Mouse (Mus musculus): Measurements from ENCODE around the gene Entpd6. TPM values are rescaled to one million over a fixed set of nuclear protein-coding genes. Genes with fewer than 3 reads are reported as not detected.

Gene Entpd6
- total RNA-seq, 2 experiments from 2014 or later = 50.3 to 51.1 TPM

DNA sequence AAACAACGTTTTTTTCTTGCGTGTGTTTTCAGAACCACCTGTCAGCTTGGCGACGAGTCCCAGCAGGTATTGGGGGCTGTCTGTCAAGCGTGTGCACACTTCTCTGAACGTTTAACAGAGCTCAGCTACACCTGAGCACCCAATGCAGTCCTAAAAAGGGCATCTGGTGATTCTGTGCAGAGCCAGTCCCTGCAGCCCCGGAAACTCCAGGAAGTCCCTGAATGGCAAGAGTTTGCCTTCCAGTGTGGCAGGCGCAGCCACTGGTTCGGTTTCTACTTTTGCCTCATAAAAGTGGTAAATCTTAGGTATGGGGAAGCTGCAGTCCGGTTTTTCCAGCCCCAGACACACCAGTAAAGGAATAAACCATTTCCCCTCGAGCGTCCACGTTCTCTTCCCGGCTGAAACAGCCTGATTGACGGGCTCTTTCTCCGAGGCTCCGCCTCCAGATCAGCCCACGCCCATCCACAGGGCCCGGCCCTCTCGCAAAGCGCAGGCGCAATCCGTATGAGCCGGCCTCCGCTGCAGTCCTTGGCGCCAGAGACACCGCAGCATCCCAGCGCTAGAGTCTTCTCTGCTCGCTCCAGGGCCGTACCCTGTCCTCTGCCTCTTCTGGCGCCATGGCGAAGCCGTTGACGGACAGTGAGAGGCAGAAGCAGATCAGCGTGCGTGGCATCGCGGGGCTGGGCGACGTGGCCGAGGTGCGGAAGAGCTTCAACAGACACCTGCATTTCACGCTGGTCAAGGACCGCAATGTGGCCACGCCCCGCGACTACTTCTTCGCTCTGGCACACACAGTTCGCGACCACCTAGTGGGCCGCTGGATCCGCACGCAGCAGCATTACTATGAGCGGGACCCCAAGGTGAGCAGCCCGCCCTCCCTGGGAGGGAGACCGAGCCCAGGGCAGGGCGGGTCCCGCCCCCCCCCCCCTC lies 37.7 kb downstream of the Entpd6 start, which contains the start of gene Pygb:
Gene Pygb (plus strand): TSS at position 485 of the 930 bp plus-strand sequence.
- DNase-seq (ENCODE audit: low spot score in 2 of 2) = peak; percentile 79 to 89

DNA sequence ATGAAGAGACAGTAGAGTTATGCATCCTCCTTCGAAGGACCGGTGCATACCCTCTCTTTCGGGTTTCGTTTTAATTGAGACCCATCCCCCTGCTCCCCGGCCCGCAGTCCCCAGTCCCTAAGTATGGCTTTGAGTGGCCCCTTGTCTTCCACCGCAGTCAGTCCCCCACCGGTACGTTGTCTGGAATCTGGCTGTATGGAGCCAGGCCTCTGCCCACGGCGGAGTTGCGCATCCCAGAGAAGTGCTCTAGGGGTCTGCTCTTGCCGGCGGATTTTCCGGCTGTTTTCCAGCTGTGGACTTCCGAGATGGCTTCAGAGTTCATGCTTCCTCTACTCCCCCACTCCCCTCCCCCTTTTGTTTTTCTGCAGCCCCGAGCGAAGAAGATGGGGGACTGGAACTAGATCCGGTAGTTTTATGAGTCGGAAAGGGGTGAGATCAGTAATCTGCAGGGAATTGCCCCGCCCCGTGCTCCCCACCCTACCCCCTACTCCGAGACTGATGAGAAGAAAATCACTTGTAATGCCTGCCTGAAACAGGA lies 38.5 kb downstream of the Entpd6 start:
- DNase-seq (ENCODE audit: low spot score in 2 of 2) = no peak

DNA sequence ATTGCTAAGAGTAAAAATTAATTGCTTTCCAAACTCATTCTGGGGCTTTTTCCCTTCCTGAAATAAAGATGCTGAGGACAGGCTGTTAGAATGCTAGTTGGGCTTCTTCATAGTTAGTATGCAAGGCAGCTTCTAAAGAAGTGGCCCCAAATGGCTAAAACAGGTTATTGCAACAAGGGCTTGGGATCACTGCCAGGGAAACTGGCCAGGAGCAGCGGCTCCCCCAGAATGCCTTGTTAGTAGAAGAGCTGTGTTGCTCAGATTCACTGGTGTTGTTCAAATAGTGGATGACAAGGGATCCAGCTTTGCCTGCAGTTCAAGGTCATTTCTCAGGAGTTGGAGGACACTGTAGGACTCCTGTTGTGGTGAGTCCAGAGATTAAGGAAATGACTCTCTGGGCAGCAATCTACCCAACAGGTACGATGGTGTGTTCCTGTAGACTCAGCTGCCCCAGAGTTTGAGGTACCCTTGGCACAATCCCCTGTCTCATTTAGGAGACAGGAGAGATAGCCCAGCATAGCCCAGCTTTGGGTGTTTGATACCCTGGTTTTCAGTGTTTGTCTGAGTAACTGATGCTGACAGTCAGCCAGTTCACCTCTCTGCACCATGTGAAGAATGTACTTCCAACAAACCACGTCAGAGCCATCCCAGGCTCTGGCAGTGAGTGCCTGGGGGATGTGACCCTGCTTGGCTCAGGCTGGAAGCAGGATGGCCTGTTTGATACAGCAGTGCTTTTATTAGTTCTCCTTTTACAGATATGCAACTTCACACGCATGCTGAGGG lies 40.1 kb downstream of the Entpd6 start:
- DNase-seq (ENCODE audit: low spot score in 2 of 2) = peak; percentile 57 to 74

DNA sequence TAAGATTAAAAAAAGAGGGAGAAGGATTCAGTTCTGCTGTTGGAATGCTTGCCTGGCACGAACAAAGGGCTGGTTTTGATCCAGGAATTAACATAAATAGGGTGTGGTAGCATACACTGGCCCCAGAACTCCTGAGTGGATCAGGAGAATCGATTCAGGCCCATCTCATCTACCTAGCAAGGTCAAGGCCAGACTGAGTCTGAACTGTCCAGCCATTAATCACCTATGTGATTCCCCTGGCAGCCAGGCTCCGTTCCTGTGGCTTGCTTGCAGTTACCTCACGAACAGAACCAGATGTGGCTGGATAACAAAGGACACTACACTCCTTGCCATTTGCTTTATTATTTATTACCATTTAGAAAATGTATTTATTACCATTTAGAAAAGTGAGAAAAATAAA lies 44.5 kb downstream of the Entpd6 start:
- DNase-seq (ENCODE audit: low spot score in 2 of 2) = no peak

DNA sequence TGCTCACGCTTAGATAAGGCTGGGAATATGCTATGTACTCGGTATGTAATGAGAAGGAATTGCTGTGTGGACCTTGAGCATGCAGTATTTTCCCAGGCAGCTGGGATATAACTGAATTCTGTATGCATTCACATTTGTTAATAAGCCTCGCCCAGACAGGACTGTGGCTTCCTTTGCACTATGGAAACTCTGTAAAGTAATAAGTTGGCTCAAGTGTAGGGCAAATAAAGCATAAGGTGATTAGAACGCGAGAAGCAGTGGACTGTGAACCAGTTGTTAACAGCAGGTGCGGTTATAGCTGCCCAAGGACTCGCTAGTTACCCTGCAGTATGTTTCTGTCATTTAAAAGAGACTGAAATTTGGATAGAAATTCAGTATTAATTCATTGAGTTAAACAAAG lies 49.2 kb downstream of the Entpd6 start:
- no peak for DNase-seq (ENCODE audit: low spot score in 2 of 2)

DNA sequence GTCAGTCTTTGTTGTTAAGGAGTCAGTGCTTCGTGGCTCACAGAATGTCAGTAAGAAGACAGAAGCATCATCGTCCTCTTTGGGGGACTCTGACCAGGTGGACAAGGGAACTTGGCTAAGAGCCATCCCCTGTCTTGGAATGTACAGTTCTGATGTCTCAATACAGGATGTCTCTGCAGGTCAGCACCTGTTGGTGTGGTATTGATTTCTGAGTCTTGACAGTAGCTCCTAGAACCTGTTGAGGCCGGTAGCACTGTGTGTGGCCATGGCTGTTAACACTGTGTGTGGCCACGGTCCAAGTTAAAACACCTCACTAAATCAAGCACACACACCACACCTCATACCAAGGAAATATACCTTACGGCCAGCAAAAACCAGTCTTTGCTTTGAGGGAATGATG lies 51.8 kb downstream of the Entpd6 start:
- DNase-seq (ENCODE audit: low spot score in 2 of 2) = no peak

DNA sequence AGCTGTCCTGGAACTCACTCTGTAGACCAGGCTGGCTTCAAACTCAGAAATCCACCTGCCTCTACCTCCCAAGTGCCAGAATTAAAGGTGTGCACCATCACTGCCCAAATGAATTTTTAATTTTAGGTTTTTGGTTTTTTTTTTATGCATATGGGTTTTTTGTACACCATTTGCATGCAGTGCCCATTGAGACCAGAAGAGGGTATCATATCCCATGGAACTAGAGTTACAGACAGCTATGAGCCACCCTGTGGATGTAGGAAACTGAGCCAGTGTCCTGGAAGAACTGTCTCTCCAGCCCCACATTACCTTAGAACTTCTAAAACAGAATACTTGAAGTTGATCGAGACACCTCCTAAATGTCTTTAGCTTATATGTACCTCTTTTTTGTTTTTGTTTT lies 54.2 kb downstream of the Entpd6 start:
- peak in 1 of 2 experiments; percentile 42 for DNase-seq (ENCODE audit: low spot score in 2 of 2)

DNA sequence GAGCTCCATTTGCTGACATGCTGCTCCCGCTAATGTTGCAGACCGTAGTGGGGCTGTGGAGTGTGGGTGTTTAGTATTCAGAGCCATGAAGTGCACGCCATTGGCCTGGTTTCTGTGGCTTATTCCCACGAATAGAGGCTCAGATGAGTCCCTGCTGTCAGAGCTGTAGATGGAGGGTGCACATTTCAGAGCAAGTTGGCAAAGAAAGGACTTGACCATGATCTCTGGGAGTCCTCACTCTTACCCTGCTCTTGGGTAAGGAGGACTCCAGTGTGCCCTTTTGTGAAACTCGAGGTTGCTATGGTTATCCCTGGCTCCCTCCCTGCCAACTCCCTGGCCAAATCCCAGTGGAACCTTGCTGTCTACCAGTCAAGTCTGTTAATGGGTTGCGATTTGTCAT lies 59.5 kb downstream of the Entpd6 start:
- no peak for DNase-seq (ENCODE audit: low spot score in 2 of 2)

DNA sequence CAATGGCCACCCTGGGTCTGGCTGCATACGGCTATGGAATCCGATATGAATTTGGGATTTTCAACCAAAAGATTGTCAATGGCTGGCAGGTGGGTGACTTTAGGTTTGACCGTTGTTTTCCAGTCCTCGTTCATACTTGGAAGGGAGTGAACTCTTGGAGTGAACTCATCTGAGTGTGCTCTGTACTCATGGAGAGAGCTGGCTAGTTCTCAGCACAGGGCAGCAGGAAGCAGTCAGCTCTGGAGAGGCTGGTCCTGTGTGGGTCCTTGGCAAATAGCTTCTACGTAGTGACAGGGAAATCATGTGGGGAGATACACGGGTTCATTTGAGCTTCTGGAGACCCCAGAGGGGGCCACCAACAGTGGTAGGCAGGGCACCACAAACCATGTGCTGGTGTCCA lies 60.0 kb downstream of the Entpd6 start:
- no peak for DNase-seq (ENCODE audit: low spot score in 2 of 2)

DNA sequence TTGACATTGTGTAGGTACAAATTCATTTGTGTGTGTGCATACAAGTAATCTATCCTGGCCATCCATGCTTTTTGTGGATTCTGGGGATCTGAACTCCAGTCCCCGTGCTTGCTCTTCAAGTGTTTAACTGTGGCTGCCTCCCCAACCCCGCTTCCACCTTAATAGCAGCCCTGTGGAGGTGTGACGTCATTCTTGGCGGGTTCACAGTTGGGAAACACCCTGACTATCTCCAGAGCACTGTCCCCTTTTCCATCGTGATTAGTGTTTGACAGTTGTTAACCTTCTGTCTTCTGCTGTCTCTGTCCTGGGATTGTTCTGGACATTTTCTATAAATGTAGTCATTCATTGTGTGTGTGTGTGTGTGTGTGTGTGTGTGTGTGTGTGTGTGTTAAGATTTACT lies 61.8 kb downstream of the Entpd6 start:
- no peak for DNase-seq (ENCODE audit: low spot score in 2 of 2)

DNA sequence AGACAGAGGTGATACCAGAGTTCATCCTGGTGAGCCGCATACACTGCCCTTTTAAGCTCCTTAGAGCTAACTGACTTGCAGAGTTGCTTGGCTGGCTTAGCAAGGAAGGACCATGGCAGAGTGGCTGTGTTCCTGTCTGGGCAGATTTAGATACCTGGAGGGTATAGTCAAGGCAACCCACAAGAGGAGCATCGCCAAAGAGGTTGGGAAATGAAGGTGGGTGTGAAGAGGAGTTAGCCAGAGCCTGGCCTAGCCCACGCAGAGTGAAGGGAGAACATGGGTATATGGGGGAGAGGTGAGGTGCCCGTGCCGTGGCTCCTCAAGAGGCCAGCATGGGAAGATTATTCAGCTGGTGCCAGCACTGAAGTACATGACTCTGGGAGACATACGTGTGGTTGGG lies 64.0 kb downstream of the Entpd6 start:
- no peak for DNase-seq (ENCODE audit: low spot score in 2 of 2)

DNA sequence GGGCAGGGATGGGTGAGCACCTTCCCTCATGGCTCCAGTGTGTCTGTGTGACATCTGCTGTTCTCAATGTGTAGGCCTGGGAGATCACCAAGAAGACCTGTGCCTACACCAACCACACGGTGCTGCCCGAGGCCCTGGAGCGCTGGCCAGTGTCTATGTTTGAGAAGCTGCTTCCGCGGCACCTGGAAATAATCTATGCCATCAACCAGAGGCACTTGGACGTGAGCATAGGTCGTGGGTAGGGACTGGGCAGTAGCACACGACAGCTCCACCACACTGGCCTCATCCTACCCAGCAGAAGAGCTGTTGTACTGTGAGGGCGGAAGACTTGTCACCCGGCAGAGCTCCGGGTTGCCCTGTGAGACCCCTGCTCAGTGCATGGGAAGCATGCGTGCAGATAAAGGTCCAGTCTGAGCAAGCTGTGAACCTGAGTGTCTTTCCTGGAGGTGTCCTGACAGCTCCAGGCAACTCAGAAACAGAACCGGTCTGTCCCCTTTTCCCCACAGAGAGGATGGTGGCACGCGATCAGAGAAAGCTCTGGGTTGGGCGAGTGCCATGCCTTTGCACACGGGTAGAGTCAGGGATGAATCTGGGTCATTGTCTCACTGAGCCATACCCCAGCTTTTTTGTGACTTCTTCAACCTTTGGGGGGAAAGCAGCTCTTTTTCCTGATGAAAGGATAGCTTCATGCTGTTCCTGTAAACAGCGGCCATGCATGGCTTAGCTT lies 68.0 kb downstream of the Entpd6 start:
- DNase-seq (ENCODE audit: low spot score in 2 of 2) = no peak

DNA sequence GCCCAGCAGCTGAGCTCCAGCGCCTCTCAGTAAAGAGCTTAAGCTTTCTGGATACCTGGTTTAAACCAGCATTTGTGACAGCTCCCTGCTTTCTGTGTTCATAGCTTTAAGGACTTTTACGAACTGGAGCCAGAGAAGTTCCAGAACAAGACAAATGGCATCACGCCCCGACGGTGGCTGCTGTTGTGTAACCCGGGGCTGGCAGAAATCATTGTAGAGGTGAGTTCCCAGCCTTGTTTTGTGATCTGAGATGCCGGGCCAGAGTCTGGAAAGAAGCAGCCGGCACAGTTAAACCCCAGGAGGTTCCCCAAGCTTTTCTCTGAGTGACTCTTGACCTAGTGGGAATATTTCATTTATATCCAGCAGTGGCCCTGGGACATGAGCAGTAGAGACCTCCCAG lies 69.9 kb downstream of the Entpd6 start:
- no peak for DNase-seq (ENCODE audit: low spot score in 2 of 2)

DNA sequence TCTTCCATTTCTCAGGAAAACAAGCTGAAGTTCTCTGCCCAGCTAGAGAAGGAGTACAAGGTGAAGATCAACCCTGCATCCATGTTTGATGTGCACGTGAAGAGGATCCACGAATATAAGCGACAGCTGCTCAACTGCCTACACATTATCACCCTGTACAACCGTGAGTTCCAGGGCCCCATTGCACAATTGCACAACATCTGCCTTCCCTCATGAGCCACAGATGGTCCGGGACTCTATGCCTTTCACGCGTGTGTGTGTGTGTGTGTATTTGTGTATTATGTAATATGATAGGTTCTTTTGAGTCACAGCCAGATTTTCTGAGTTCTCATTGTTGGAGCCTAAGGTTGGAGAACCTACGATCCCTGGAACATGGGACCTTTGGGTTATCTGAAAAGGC lies 71.9 kb downstream of the Entpd6 start:
- no peak for DNase-seq (ENCODE audit: low spot score in 2 of 2)

Other genes with a start within 250 kb of the Entpd6 start
- not detected for gene Cst7, start 178.6 kb upstream of the Entpd6 start, total RNA-seq (2021)
- 10 to 100 TPM; 53.5 to 59.9 TPM for gene Apmap, start 140.5 kb upstream of the Entpd6 start, total RNA-seq (2021)
- gene Acss1, start 80.5 kb upstream of the Entpd6 start, total RNA-seq (2021) = 10 to 100 TPM; 17.7 to 18.3 TPM
- gene Vsx1, start 59.7 kb upstream of the Entpd6 start, total RNA-seq (2021) = not detected
- gene Pygb, start 37.7 kb downstream of the Entpd6 start, total RNA-seq (2021) = 100 to 1,000 TPM; 129 to 146 TPM
- 100 to 1,000 TPM; 320 to 321 TPM for gene Abhd12, start 155.7 kb downstream of the Entpd6 start, total RNA-seq (2021)
- gene Gins1, start 156.4 kb downstream of the Entpd6 start, total RNA-seq (2021) = 1 to 10 TPM; 1.3 to 1.4 TPM

All from left cerebral cortex, adult 18-20 months (tissue).